Comparison of ENCODE assay signal across 8 mouse cellular contexts in the genomic region with DNA sequence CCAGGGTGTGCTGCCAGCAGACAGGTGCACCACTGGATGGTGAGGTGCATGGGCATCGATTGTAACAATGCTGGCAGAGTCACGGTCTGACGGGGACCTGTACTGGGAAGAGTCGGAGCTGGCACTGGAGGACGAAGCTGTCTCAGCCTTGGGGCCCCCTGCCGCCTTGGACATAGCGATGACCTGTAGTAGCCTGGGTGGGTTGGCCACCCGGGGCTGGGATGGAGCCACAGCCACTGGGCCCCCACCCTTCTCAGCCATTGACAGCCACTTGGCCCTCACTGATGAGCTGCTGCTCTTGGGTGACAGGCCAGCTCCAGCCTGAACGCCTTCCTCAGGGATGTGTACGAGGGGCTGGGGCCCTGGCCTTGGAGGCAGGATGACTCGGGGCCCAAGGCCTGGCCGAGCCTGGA. TPM values are rescaled to one million over a fixed set of nuclear protein-coding genes. Genes with fewer than 3 reads are reported as not detected.
DNase-seq lines count a peak whose midpoint lies in the region; ATAC-seq lines count a peak whose summit lies in the region.

No protein-coding gene starts in this region.

- peak overlapping the region; percentile 57 for H3K27ac ChIP-seq in heart, embryonic 15.5 days
- H3K27ac ChIP-seq in embryonic facial prominence, embryonic 12.5 days, result peak overlapping the region; percentile 43; the same call in 1 of the 2 replicates
- H3K27ac ChIP-seq in hindbrain, embryonic 14.5 days, result 0 out of 2 replicates have a peak overlapping the region, but pooled peaks have one; percentile 26
- peak overlapping the region; percentile 41; the same call in 1 of the 2 replicates for H3K27ac ChIP-seq in midbrain, embryonic 14.5 days (replicated peaks; ENCODE audit: low read depth, low read length)

- no peak overlapping the region for H3K4me3 ChIP-seq in heart, embryonic 15.5 days
- no peak overlapping the region for H3K4me3 ChIP-seq in embryonic facial prominence, embryonic 12.5 days
- H3K4me3 ChIP-seq in hindbrain, embryonic 14.5 days (replicated peaks; ENCODE audit: low read length), result no peak overlapping the region
- H3K4me3 ChIP-seq in midbrain, embryonic 14.5 days (replicated peaks; ENCODE audit: low read depth, low read length), result no peak overlapping the region

- 51% methylated on average over 12 of the region's 12 CpGs for WGBS in heart, embryonic 15.5 days
- WGBS in embryonic facial prominence, embryonic 12.5 days, result 67% methylated on average over 12 of the region's 12 CpGs
- WGBS in hindbrain, embryonic 14.5 days, result 56% methylated on average over 12 of the region's 12 CpGs
- WGBS in midbrain, embryonic 14.5 days, result 62% methylated on average over 12 of the region's 12 CpGs

- H3K4me2 ChIP-seq in heart, embryonic 15.5 days, result no peak overlapping the region
- no peak overlapping the region for H3K4me2 ChIP-seq in embryonic facial prominence, embryonic 12.5 days (replicated peaks)
- H3K4me2 ChIP-seq in hindbrain, embryonic 14.5 days (replicated peaks), result no peak overlapping the region
- no peak overlapping the region for H3K4me2 ChIP-seq in midbrain, embryonic 14.5 days (ENCODE audit: low read length)

- H3K27me3 ChIP-seq in heart, embryonic 15.5 days, result no peaks in the 10 kb centered on the region
- no peaks in the 10 kb centered on the region for H3K27me3 ChIP-seq in embryonic facial prominence, embryonic 12.5 days
- H3K27me3 ChIP-seq in hindbrain, embryonic 14.5 days (ENCODE audit: control insufficient read depth, insufficient read depth, low read length), result no peaks in the 10 kb centered on the region
- no peaks in the 10 kb centered on the region for H3K27me3 ChIP-seq in midbrain, embryonic 14.5 days (ENCODE audit: control insufficient read depth, insufficient read depth, low read length)

- H3K36me3 ChIP-seq in heart, embryonic 15.5 days, result peaks cover 46% of the 10 kb centered on the region
- peaks cover 85% of the 10 kb centered on the region for H3K36me3 ChIP-seq in embryonic facial prominence, embryonic 12.5 days
- H3K36me3 ChIP-seq in hindbrain, embryonic 14.5 days (replicated peaks; ENCODE audit: control insufficient read depth, insufficient read depth), result peaks cover 96% of the 10 kb centered on the region
- peaks cover 83% of the 10 kb centered on the region for H3K36me3 ChIP-seq in midbrain, embryonic 14.5 days (ENCODE audit: control insufficient read depth, insufficient read depth, low read length)

- no peak for DNase-seq in heart, postnatal 14 days
- DNase-seq in hindbrain, embryonic 14.5 days (ENCODE audit: low spot score), result no peak
- no peak for DNase-seq in midbrain, embryonic 14.5 days
- DNase-seq in gastrocnemius, adult 18-20 months (ENCODE audit: low spot score), result no peak
- DNase-seq in gastrocnemius, postnatal 36 days, result no peak
- no peak for DNase-seq in frontal cortex, postnatal 36 days (ENCODE audit: low spot score in 2 of 2)

- no peaks in the 10 kb centered on the region for H3K9me3 ChIP-seq in heart, embryonic 15.5 days (replicated peaks)
- no peaks in the 10 kb centered on the region for H3K9me3 ChIP-seq in embryonic facial prominence, embryonic 12.5 days
- H3K9me3 ChIP-seq in hindbrain, embryonic 14.5 days (ENCODE audit: control insufficient read depth, low read length), result no peaks in the 10 kb centered on the region
- H3K9me3 ChIP-seq in midbrain, embryonic 14.5 days (ENCODE audit: control insufficient read depth, low read length), result no peaks in the 10 kb centered on the region

- peaks cover 20% of the 10 kb centered on the region for H3K4me1 ChIP-seq in heart, embryonic 15.5 days (replicated peaks)
- H3K4me1 ChIP-seq in embryonic facial prominence, embryonic 12.5 days, result no peaks in the 10 kb centered on the region
- H3K4me1 ChIP-seq in hindbrain, embryonic 14.5 days (replicated peaks; ENCODE audit: control insufficient read depth, insufficient read depth, low read length), result peaks cover 13% of the 10 kb centered on the region
- H3K4me1 ChIP-seq in midbrain, embryonic 14.5 days (ENCODE audit: control insufficient read depth, insufficient read depth, low read length), result 0 out of 2 replicates have a peak, but pooled peaks cover 5% of the 10 kb centered on the region

- H3K9ac ChIP-seq in heart, embryonic 15.5 days, result peak overlapping the region; percentile 3; the same call in 1 of the 2 replicates
- no peak overlapping the region; the same call in 1 of the 2 replicates for H3K9ac ChIP-seq in embryonic facial prominence, embryonic 12.5 days
- H3K9ac ChIP-seq in hindbrain, embryonic 14.5 days, result no peak overlapping the region
- no peak overlapping the region; the same call in 1 of the 2 replicates for H3K9ac ChIP-seq in midbrain, embryonic 14.5 days (replicated peaks; ENCODE audit: low read length)

- intact Hi-C loops in heart, postnatal 14 days (cut with DNase I), result no loop called here
- intact Hi-C loops in gastrocnemius, postnatal 36 days (cut with DNase I), result no loop called here

- ATAC-seq in heart, embryonic 15.5 days (replicated peaks; ENCODE audit: insufficient number of reproducible peaks, insufficient read depth, low FRiP score, low read depth), result peak; percentile 25
- 0 out of 2 replicates have a peak, but pooled peaks have one; percentile 2 for ATAC-seq in embryonic facial prominence, embryonic 12.5 days (ENCODE audit: insufficient number of reproducible peaks, insufficient read depth, low FRiP score, low TSS enrichment)
- ATAC-seq in hindbrain, embryonic 14.5 days (ENCODE audit: low FRiP score), result 0 out of 2 replicates have a peak, but pooled peaks have one; percentile 9
- ATAC-seq in midbrain, embryonic 14.5 days (ENCODE audit: low FRiP score, low TSS enrichment), result 0 out of 2 replicates have a peak, but pooled peaks have one; percentile 14

RNA-seq across cellular contexts. Expression of a gene that starts 9.1 kb away (rescaled TPM):
- 1.1 and 3.0 TPM in 2 replicates for polyA plus RNA-seq in heart, embryonic 15.5 days (2015; fragmentation: Nextera tagmentation; extraction: Ambion mirVana)
- under 1 TPM in 1 of 2 experiments, not detected in 1; 0.29 TPM for total RNA-seq in heart, postnatal 14 days (2021)
- 10.1 and 11.3 TPM in 2 replicates for polyA plus RNA-seq in embryonic facial prominence, embryonic 12.5 days (2016; fragmentation: Nextera tagmentation; extraction: Ambion mirVana)
- 10.1 and 12.8 TPM in 2 replicates for polyA plus RNA-seq in hindbrain, embryonic 14.5 days (2014; fragmentation: Nextera tagmentation; extraction: Ambion mirVana)
- 14.9 and 16.7 TPM in 2 replicates for polyA plus RNA-seq in midbrain, embryonic 14.5 days (2014; fragmentation: Nextera tagmentation; extraction: Ambion mirVana)
- not detected for total RNA-seq in gastrocnemius, adult 18-20 months (2021)
- total RNA-seq in gastrocnemius, postnatal 36 days (2021), result not detected

RNA-seq across cellular contexts. Expression of a gene that starts 9.2 kb away (rescaled TPM):
- polyA plus RNA-seq in heart, embryonic 15.5 days (2015; fragmentation: Nextera tagmentation; extraction: Ambion mirVana), result 8.6 and 15.3 TPM in 2 replicates
- under 1 TPM; 0.20 to 0.29 TPM for total RNA-seq in heart, postnatal 14 days (2021)
- 169 and 181 TPM in 2 replicates for polyA plus RNA-seq in embryonic facial prominence, embryonic 12.5 days (2016; fragmentation: Nextera tagmentation; extraction: Ambion mirVana)
- 288 and 294 TPM in 2 replicates for polyA plus RNA-seq in hindbrain, embryonic 14.5 days (2014; fragmentation: Nextera tagmentation; extraction: Ambion mirVana)
- polyA plus RNA-seq in midbrain, embryonic 14.5 days (2014; fragmentation: Nextera tagmentation; extraction: Ambion mirVana), result 342 and 375 TPM in 2 replicates
- under 1 TPM; 0.11 to 0.17 TPM for total RNA-seq in gastrocnemius, adult 18-20 months (2021)
- not detected for total RNA-seq in gastrocnemius, postnatal 36 days (2021)

RNA-seq across cellular contexts. Expression of a gene that starts 11.0 kb away (rescaled TPM):
- polyA plus RNA-seq in heart, embryonic 15.5 days (2015; fragmentation: Nextera tagmentation; extraction: Ambion mirVana), result 89.6 and 162 TPM in 2 replicates
- total RNA-seq in heart, postnatal 14 days (2021), result 10 to 100 TPM; 82.2 TPM
- polyA plus RNA-seq in embryonic facial prominence, embryonic 12.5 days (2016; fragmentation: Nextera tagmentation; extraction: Ambion mirVana), result 352 and 363 TPM in 2 replicates
- 59.5 and 62.6 TPM in 2 replicates for polyA plus RNA-seq in hindbrain, embryonic 14.5 days (2014; fragmentation: Nextera tagmentation; extraction: Ambion mirVana)
- 47.5 and 74.0 TPM in 2 replicates for polyA plus RNA-seq in midbrain, embryonic 14.5 days (2014; fragmentation: Nextera tagmentation; extraction: Ambion mirVana)
- total RNA-seq in gastrocnemius, adult 18-20 months (2021), result 10 to 100 TPM; 12.7 to 22.7 TPM
- total RNA-seq in gastrocnemius, postnatal 36 days (2021), result 10 to 100 TPM; 17.2 to 17.4 TPM

RNA-seq across cellular contexts. Expression of a gene that starts 20.9 kb away (rescaled TPM):
- polyA plus RNA-seq in heart, embryonic 15.5 days (2015; fragmentation: Nextera tagmentation; extraction: Ambion mirVana), result 0.25 and 2.0 TPM in 2 replicates
- not detected for total RNA-seq in heart, postnatal 14 days (2021)
- 0.33 and 0.55 TPM in 2 replicates for polyA plus RNA-seq in embryonic facial prominence, embryonic 12.5 days (2016; fragmentation: Nextera tagmentation; extraction: Ambion mirVana)
- polyA plus RNA-seq in hindbrain, embryonic 14.5 days (2014; fragmentation: Nextera tagmentation; extraction: Ambion mirVana), result 0.47 TPM in 1 of 2 replicates, not detected in the other
- not detected in 2 replicates for polyA plus RNA-seq in midbrain, embryonic 14.5 days (2014; fragmentation: Nextera tagmentation; extraction: Ambion mirVana)
- not detected for total RNA-seq in gastrocnemius, adult 18-20 months (2021)
- not detected for total RNA-seq in gastrocnemius, postnatal 36 days (2021)

RNA-seq across cellular contexts. Expression of a gene that starts 25.5 kb away (rescaled TPM):
- not detected in 2 replicates for polyA plus RNA-seq in heart, embryonic 15.5 days (2015; fragmentation: Nextera tagmentation; extraction: Ambion mirVana)
- total RNA-seq in heart, postnatal 14 days (2021), result 10 to 100 TPM; 14.2 to 77.3 TPM
- polyA plus RNA-seq in embryonic facial prominence, embryonic 12.5 days (2016; fragmentation: Nextera tagmentation; extraction: Ambion mirVana), result not detected in 2 replicates
- polyA plus RNA-seq in hindbrain, embryonic 14.5 days (2014; fragmentation: Nextera tagmentation; extraction: Ambion mirVana), result not detected in 2 replicates
- not detected in 2 replicates for polyA plus RNA-seq in midbrain, embryonic 14.5 days (2014; fragmentation: Nextera tagmentation; extraction: Ambion mirVana)
- total RNA-seq in gastrocnemius, adult 18-20 months (2021), result 100 to 1,000 TPM in 1 of 2 experiments, 10 to 100 TPM in 1; 46.0 to 111 TPM
- 10 to 100 TPM; 47.6 to 86.0 TPM for total RNA-seq in gastrocnemius, postnatal 36 days (2021)

Comparison
In these comparisons a context has a peak if more than half of its experiments do, and no peak if none do; other contexts are left out.
1. RNA of a gene that starts 9.2 kb away (polyA plus RNA-seq): 342 to 375 TPM in midbrain, embryonic 14.5 days, 288 to 294 TPM in hindbrain, embryonic 14.5 days and 169 to 181 TPM in embryonic facial prominence, embryonic 12.5 days; 8.6 to 15.3 TPM in heart, embryonic 15.5 days; every median in the first group is over 10 times any median in the second.
2. Peak in every context shown above with its lines, with median percentiles within 50 percentile points of each other: ATAC-seq and H3K27ac ChIP-seq.